Mouse (Mus musculus) G1E (cell line): ENCODE data around the gene Lrrc61. TPM values are rescaled to one million over a fixed set of nuclear protein-coding genes. Genes with fewer than 3 reads are reported as not detected.

Experiments used
- ATAC-seq: 2 replicates; pipeline ENCODE4 v1.8.0; 2016; ENCODE audit warnings: mild to moderate bottlenecking; ENCODE audit not compliant: insufficient number of reproducible peaks, poor library complexity, low FRiP score, severe bottlenecking; ENCODE audit errors: extremely low read depth
- DNase-seq: peaks from one replicate; pipeline ENCODE4 v3.0.0; 2012; ENCODE audit warnings: low spot score
- H3K27me3 ChIP-seq: 2 replicates; pipeline ENCODE4 v1.6.1; 2012; ENCODE audit warnings: mild to moderate bottlenecking, low read length, inconsistent platforms; ENCODE audit not compliant: insufficient read depth
- H3K36me3 ChIP-seq: replicated peaks from 2 replicates; pipeline ENCODE3; 2012; ENCODE audit warnings: mild to moderate bottlenecking, inconsistent platforms
- H3K4me1 ChIP-seq: 2 replicates; pipeline ENCODE4 v1.6.1; 2012; ENCODE audit warnings: low read depth, low read length, inconsistent platforms, mixed read lengths; ENCODE audit not compliant: insufficient read depth
- H3K4me3 ChIP-seq: 2 replicates; pipeline ENCODE4 v1.5.1; 2012; ENCODE audit warnings: low read depth, mild to moderate bottlenecking, inconsistent platforms, low read length, moderate library complexity, mixed read lengths
- H3K9me3 ChIP-seq: replicated peaks from 2 replicates; pipeline ENCODE4 v1.6.1; 2012; ENCODE audit warnings: inconsistent platforms
- CTCF ChIP-seq: IDR thresholded peaks from 2 replicates; pipeline ENCODE4 v1.5.1; 2012; ENCODE audit warnings: low read depth, low read length, inconsistent platforms, mixed read lengths
- GATA1 ChIP-seq: IDR thresholded peaks from 2 replicates; pipeline ENCODE4 v1.6.1; 2012; ENCODE audit warnings: borderline replicate concordance, low read length, inconsistent platforms, mixed read lengths
- GATA2 ChIP-seq: IDR thresholded peaks from 2 replicates; pipeline ENCODE4 v1.6.1; 2012; ENCODE audit warnings: low read depth, low read length, inconsistent platforms, borderline replicate concordance
- POLR2AphosphoS5 ChIP-seq: IDR thresholded peaks from 2 replicates; pipeline ENCODE4 v1.6.1; 2012; ENCODE audit warnings: low read depth, low read length, inconsistent platforms; ENCODE audit not compliant: insufficient replicate concordance
- TAL1 ChIP-seq: conservative IDR thresholded peaks from 2 replicates; pipeline ENCODE4 v1.6.1; 2012; ENCODE audit warnings: low read depth, low read length, inconsistent platforms, mixed read lengths
- polyA plus RNA-seq: library from polyadenylated mRNA; stranded (reverse); fragments of >175 nt; gene quantifications from 2 replicates; pipeline ENCODE4 v1.2.3, GENCODE M21; 2012
- total RNA-seq, 2 experiments: library from RNA; stranded (forward) in 1 of 2; stranded (reverse) in 1 of 2; fragments of 200-1000 nt in 1 of 2; fragments of >200 nt in 1 of 2; fragmentation: Nextera tagmentation in 1 of 2; gene quantifications; 2 replicates each; pipeline ENCODE4 v1.2.3; 2014 to 2017

Gene Lrrc61
- total and polyA plus RNA-seq, 3 experiments, result 0.05 TPM; not detected in 2

DNA sequence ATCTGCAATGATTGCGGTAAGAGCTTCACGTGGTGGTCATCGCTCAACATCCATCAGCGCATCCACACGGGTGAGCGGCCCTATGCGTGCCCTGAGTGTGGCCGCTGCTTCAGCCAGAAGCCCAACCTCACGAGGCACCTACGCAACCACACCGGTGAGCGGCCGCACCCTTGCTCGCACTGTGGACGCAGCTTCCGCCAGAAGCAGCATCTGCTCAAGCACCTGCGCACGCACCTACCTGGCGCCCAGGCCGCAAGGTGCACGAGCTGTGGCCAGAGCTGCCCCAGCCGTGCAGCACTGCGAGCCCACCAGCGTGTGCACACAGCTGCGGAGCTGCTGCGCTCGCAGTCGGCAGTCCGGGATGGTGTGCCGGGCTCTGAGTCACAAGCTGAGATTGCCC lies 65.4 kb downstream of the Lrrc61 start:
- no peaks in the 10 kb centered on the region for H3K36me3 ChIP-seq
- no peak overlapping the region; the same call in 1 of the 2 replicates for H3K4me3 ChIP-seq
- TF ChIP-seq POLR2AphosphoS5 (no peak), GATA2 (no peak), TAL1 (no peak), CTCF (no peak), GATA1 (no peak)
- no peak for DNase-seq
- H3K4me1 ChIP-seq, result no peaks in the 10 kb centered on the region
- H3K9me3 ChIP-seq, result no peaks in the 10 kb centered on the region
- peaks cover 3% of the 10 kb centered on the region; the same call in 1 of the 2 replicates for H3K27me3 ChIP-seq
- no peak for ATAC-seq

Other genes starting within 250 kb of the Lrrc61 start
- gene Krba1, start 159.2 kb upstream of the Lrrc61 start, total RNA-seq (2014; fragmentation: Nextera tagmentation), result not detected in 2 replicates
- 0.12 and 0.33 TPM in 2 replicates for gene Krba1, start 159.2 kb upstream of the Lrrc61 start, total RNA-seq (2017)
- not detected in 2 replicates for gene Krba1, start 159.2 kb upstream of the Lrrc61 start, polyA plus RNA-seq
- not detected in 2 replicates for gene Zfp467, start 109.0 kb upstream of the Lrrc61 start, total RNA-seq (2014; fragmentation: Nextera tagmentation)
- 0.05 and 0.64 TPM in 2 replicates for gene Zfp467, start 109.0 kb upstream of the Lrrc61 start, total RNA-seq (2017)
- gene Zfp467, start 109.0 kb upstream of the Lrrc61 start, polyA plus RNA-seq, result 0.02 and 0.07 TPM in 2 replicates
- not detected in 2 replicates for gene Sspo, start 106.6 kb upstream of the Lrrc61 start, total RNA-seq (2014; fragmentation: Nextera tagmentation)
- gene Sspo, start 106.6 kb upstream of the Lrrc61 start, total RNA-seq (2017), result under 0.01 TPM in 1 of 2 replicates, not detected in the other
- gene Sspo, start 106.6 kb upstream of the Lrrc61 start, polyA plus RNA-seq, result not detected in 2 replicates
- gene Atp6v0e2, start 17.2 kb upstream of the Lrrc61 start, total RNA-seq (2014; fragmentation: Nextera tagmentation), result not detected in 2 replicates
- 0.06 and 0.55 TPM in 2 replicates for gene Atp6v0e2, start 17.2 kb upstream of the Lrrc61 start, total RNA-seq (2017)
- gene Atp6v0e2, start 17.2 kb upstream of the Lrrc61 start, polyA plus RNA-seq, result not detected in 2 replicates
- gene Rarres2, start 18.0 kb downstream of the Lrrc61 start, total RNA-seq (2014; fragmentation: Nextera tagmentation), result not detected in 2 replicates
- gene Rarres2, start 18.0 kb downstream of the Lrrc61 start, total RNA-seq (2017), result 0.06 and 0.11 TPM in 2 replicates
- not detected in 2 replicates for gene Rarres2, start 18.0 kb downstream of the Lrrc61 start, polyA plus RNA-seq
- gene Gm45021, start 34.8 kb downstream of the Lrrc61 start, total RNA-seq (2014; fragmentation: Nextera tagmentation), result not detected in 2 replicates
- not detected in 2 replicates for gene Gm45021, start 34.8 kb downstream of the Lrrc61 start, total RNA-seq (2017)
- gene Gm45021, start 34.8 kb downstream of the Lrrc61 start, polyA plus RNA-seq, result not detected in 2 replicates
- not detected in 2 replicates for gene Repin1, start 39.1 kb downstream of the Lrrc61 start, total RNA-seq (2014; fragmentation: Nextera tagmentation)
- 0.27 TPM in 1 of 2 replicates, not detected in the other for gene Repin1, start 39.1 kb downstream of the Lrrc61 start, total RNA-seq (2017)
- not detected in 2 replicates for gene Repin1, start 39.1 kb downstream of the Lrrc61 start, polyA plus RNA-seq
- not detected in 2 replicates for gene Gm44965, start 39.1 kb downstream of the Lrrc61 start, total RNA-seq (2014; fragmentation: Nextera tagmentation)
- gene Gm44965, start 39.1 kb downstream of the Lrrc61 start, total RNA-seq (2017), result not detected in 2 replicates
- not detected in 2 replicates for gene Gm44965, start 39.1 kb downstream of the Lrrc61 start, polyA plus RNA-seq
- not detected in 2 replicates for gene Zfp775, start 47.3 kb downstream of the Lrrc61 start, total RNA-seq (2014; fragmentation: Nextera tagmentation)
- gene Zfp775, start 47.3 kb downstream of the Lrrc61 start, total RNA-seq (2017), result 0.06 and 0.11 TPM in 2 replicates
- not detected in 2 replicates for gene Zfp775, start 47.3 kb downstream of the Lrrc61 start, polyA plus RNA-seq
- gene AI854703, start 72.0 kb downstream of the Lrrc61 start, total RNA-seq (2014; fragmentation: Nextera tagmentation), result not detected in 2 replicates
- 0.11 TPM in 1 of 2 replicates, not detected in the other for gene AI854703, start 72.0 kb downstream of the Lrrc61 start, total RNA-seq (2017)
- not detected in 2 replicates for gene AI854703, start 72.0 kb downstream of the Lrrc61 start, polyA plus RNA-seq
- not detected in 2 replicates for gene Gimap8, start 92.4 kb downstream of the Lrrc61 start, total RNA-seq (2014; fragmentation: Nextera tagmentation)
- gene Gimap8, start 92.4 kb downstream of the Lrrc61 start, total RNA-seq (2017), result 0.05 TPM in 1 of 2 replicates, not detected in the other
- not detected in 2 replicates for gene Gimap8, start 92.4 kb downstream of the Lrrc61 start, polyA plus RNA-seq
- gene Gimap9, start 121.3 kb downstream of the Lrrc61 start, total RNA-seq (2014; fragmentation: Nextera tagmentation), result 9.0 and 9.9 TPM in 2 replicates
- 23.6 and 25.8 TPM in 2 replicates for gene Gimap9, start 121.3 kb downstream of the Lrrc61 start, total RNA-seq (2017)
- gene Gimap9, start 121.3 kb downstream of the Lrrc61 start, polyA plus RNA-seq, result 0.30 and 0.53 TPM in 2 replicates
- gene Gimap4, start 129.8 kb downstream of the Lrrc61 start, total RNA-seq (2014; fragmentation: Nextera tagmentation), result not detected in 2 replicates
- not detected in 2 replicates for gene Gimap4, start 129.8 kb downstream of the Lrrc61 start, total RNA-seq (2017)
- not detected in 2 replicates for gene Gimap4, start 129.8 kb downstream of the Lrrc61 start, polyA plus RNA-seq
- gene Gimap6, start 153.4 kb downstream of the Lrrc61 start, total RNA-seq (2014; fragmentation: Nextera tagmentation), result 0.44 TPM in 1 of 2 replicates, not detected in the other
- gene Gimap6, start 153.4 kb downstream of the Lrrc61 start, total RNA-seq (2017), result 0.87 and 0.99 TPM in 2 replicates
- gene Gimap6, start 153.4 kb downstream of the Lrrc61 start, polyA plus RNA-seq, result 0.03 and 0.11 TPM in 2 replicates
- gene Gm28053, start 163.8 kb downstream of the Lrrc61 start, total RNA-seq (2014; fragmentation: Nextera tagmentation), result not detected in 2 replicates
- not detected in 2 replicates for gene Gm28053, start 163.8 kb downstream of the Lrrc61 start, total RNA-seq (2017)
- not detected in 2 replicates for gene Gm28053, start 163.8 kb downstream of the Lrrc61 start, polyA plus RNA-seq
- not detected in 2 replicates for gene Gimap7, start 163.8 kb downstream of the Lrrc61 start, total RNA-seq (2014; fragmentation: Nextera tagmentation)
- 0.22 TPM in 1 of 2 replicates, not detected in the other for gene Gimap7, start 163.8 kb downstream of the Lrrc61 start, total RNA-seq (2017)
- gene Gimap7, start 163.8 kb downstream of the Lrrc61 start, polyA plus RNA-seq, result not detected in 2 replicates
- not detected in 2 replicates for gene Gimap1, start 184.3 kb downstream of the Lrrc61 start, total RNA-seq (2014; fragmentation: Nextera tagmentation)
- gene Gimap1, start 184.3 kb downstream of the Lrrc61 start, total RNA-seq (2017), result 0.06 TPM in 1 of 2 replicates, not detected in the other
- not detected in 2 replicates for gene Gimap1, start 184.3 kb downstream of the Lrrc61 start, polyA plus RNA-seq
- not detected in 2 replicates for gene Gimap5, start 191.4 kb downstream of the Lrrc61 start, total RNA-seq (2014; fragmentation: Nextera tagmentation)
- 0.05 and 0.12 TPM in 2 replicates for gene Gimap5, start 191.4 kb downstream of the Lrrc61 start, total RNA-seq (2017)
- gene Gimap5, start 191.4 kb downstream of the Lrrc61 start, polyA plus RNA-seq, result not detected in 2 replicates
- not detected in 2 replicates for gene Gimap3, start 216.1 kb downstream of the Lrrc61 start, total RNA-seq (2014; fragmentation: Nextera tagmentation)
- 0.11 TPM in 1 of 2 replicates, not detected in the other for gene Gimap3, start 216.1 kb downstream of the Lrrc61 start, total RNA-seq (2017)
- not detected in 2 replicates for gene Gimap3, start 216.1 kb downstream of the Lrrc61 start, polyA plus RNA-seq